Mouse (Mus musculus) kidney, postnatal 0 days (tissue): ENCODE measurements around the gene Synpr. TPM values are rescaled to one million over a fixed set of nuclear protein-coding genes. Genes with fewer than 3 reads are reported as not detected.

Experiments
- ATAC-seq: fragments of 200-750 bp; cut with Nextera tagmentation; replicated peaks from 2 replicates; pipeline ENCODE4 v1.8.0; 2017; ENCODE audit warnings: low read depth, moderate number of reproducible peaks, moderate TSS enrichment, moderate library complexity; ENCODE audit not compliant: low FRiP score
- DNase-seq: peaks from one replicate; pipeline ENCODE4 v3.0.0-alpha.2; 2016; ENCODE audit warnings: low spot score
- H3K27ac ChIP-seq: fragments of 300-500 bp; sonication (generic); 2 replicates; pipeline ENCODE4 v1.5.1; 2014; ENCODE audit warnings: mild to moderate bottlenecking
- H3K27me3 ChIP-seq: fragments of 300-500 bp; sonication (generic); 2 replicates; pipeline ENCODE4 v1.6.1; 2014; ENCODE audit warnings: low read length, mixed read lengths; ENCODE audit not compliant: insufficient read depth
- H3K36me3 ChIP-seq: fragments of 300-500 bp; sonication (generic); 2 replicates; pipeline ENCODE4 v1.6.1; 2014; ENCODE audit warnings: low read length, mixed read lengths; ENCODE audit not compliant: insufficient read depth
- H3K4me1 ChIP-seq: fragments of 300-500 bp; sonication (generic); replicated peaks from 2 replicates; pipeline ENCODE4 v1.6.1; 2014; ENCODE audit warnings: antibody characterized with exemption, low read length, mixed read lengths; ENCODE audit not compliant: insufficient read depth
- H3K4me2 ChIP-seq: fragments of 300-500 bp; sonication (generic); 2 replicates; pipeline ENCODE4 v1.6.1; 2014; ENCODE audit warnings: mild to moderate bottlenecking, low read length, moderate library complexity, mixed read lengths
- H3K4me3 ChIP-seq: fragments of 300-500 bp; sonication (generic); replicated peaks from 2 replicates; pipeline ENCODE4 v1.5.1; 2014; ENCODE audit warnings: low read depth, low read length
- H3K9ac ChIP-seq: fragments of 300-500 bp; sonication (generic); 2 replicates; pipeline ENCODE4 v1.6.1; 2014; ENCODE audit warnings: low read depth, low read length
- H3K9me3 ChIP-seq: fragments of 300-500 bp; sonication (generic); replicated peaks from 2 replicates; pipeline ENCODE4 v1.6.1; 2016; ENCODE audit warnings: low read length, inconsistent platforms, mixed read lengths
- CTCF ChIP-seq: IDR thresholded peaks from 2 replicates; pipeline ENCODE4 v1.5.1; 2016; ENCODE audit warnings: antibody characterized with exemption, low read depth, mild to moderate bottlenecking, moderate library complexity
- WGBS: fragments of 180-500 bp; shearing (Covaris S2); extraction: QIAGEN DNeasy Blood & Tissue Kit; methylation state at CpG from one replicate; pipeline ENCODE4 v1.1.7; 2014; 5-methylcytosine and 5-hydroxymethylcytosine counted together
- polyA plus RNA-seq: library from polyadenylated mRNA; unstranded; fragments of >200 nt; fragmentation: Nextera tagmentation; extraction: Ambion mirVana; gene quantifications from 2 replicates; pipeline ENCODE4 v1.2.1, GENCODE M21; 2015

The Synpr gene
- polyA plus RNA-seq, 1 experiment from 2014 or later = 0.75 TPM

DNA sequence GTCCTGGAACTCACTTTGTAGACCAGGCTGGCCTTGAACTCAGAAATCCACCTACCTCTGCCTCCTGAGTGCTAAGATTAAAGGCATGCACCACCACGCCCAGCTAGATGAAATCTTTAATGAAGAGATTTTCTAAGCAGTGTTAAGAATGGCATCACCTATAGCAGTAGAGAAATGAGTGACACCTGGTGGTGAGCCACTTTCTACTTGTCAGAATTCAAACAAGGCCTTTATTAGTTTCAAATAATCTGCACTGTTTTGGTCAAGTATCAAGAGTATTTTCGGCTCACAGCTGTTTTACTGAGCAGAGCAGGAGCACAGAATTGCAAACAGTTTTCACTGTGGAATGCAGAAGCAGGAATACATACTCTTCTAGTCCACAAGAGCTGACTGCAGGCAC is 59.7 kb downstream of the Synpr start:
- H3K27me3 ChIP-seq = no peaks in the 10 kb centered on the region
- TF ChIP-seq CTCF = peak; percentile 39; the same call in 1 of the 2 replicates
- H3K27ac ChIP-seq = no peak overlapping the region
- H3K36me3 ChIP-seq = no peaks in the 10 kb centered on the region
- no peaks in the 10 kb centered on the region for H3K9me3 ChIP-seq
- no peak for DNase-seq
- no peak overlapping the region for H3K9ac ChIP-seq
- no peak overlapping the region for H3K4me3 ChIP-seq
- WGBS = 70% methylated on average over 2 of the region's 2 CpGs
- ATAC-seq = no peak
- no peaks in the 10 kb centered on the region for H3K4me1 ChIP-seq
- H3K4me2 ChIP-seq = no peak overlapping the region

- no peaks in the 10 kb centered on the region for H3K36me3 ChIP-seq
- WGBS = 53% methylated on average over 4 of the region's 4 CpGs
- DNase-seq (no peak), ATAC-seq (no peak)
- no peak overlapping the region for H3K27ac ChIP-seq
- H3K4me3 ChIP-seq = no peak overlapping the region
- no peaks in the 10 kb centered on the region for H3K27me3 ChIP-seq
- no peaks in the 10 kb centered on the region for H3K9me3 ChIP-seq
- no peak overlapping the region for H3K9ac ChIP-seq
- H3K4me2 ChIP-seq = no peak overlapping the region
- TF ChIP-seq CTCF = no peak
- H3K4me1 ChIP-seq = no peaks in the 10 kb centered on the region
Measured at GRCm38 (mm10) chr14:13349170-13349865, 64.7 kb downstream of the Synpr start.

DNA sequence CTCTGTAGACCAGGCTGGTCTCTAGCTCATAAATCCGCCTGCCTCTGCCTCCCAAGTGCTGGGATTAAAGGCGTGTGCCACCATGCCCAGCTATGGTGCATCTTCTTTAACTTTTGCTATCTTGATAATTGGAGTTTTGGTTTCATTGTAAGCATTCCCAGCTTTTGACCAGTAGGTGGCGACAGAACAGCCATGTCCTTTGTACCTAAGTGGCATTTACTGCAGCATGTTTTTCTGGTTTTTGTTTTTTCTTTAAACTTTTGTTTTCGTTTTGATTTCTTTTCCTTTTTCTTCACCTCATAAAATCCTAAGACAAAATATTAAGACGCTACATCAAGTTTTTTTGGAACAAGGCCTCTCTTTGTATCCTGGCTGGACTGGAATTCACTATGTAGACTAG is 69.6 kb downstream of the Synpr start:
- no peak overlapping the region for H3K9ac ChIP-seq
- H3K27ac ChIP-seq = no peak overlapping the region
- no peaks in the 10 kb centered on the region for H3K36me3 ChIP-seq
- 22% methylated on average over 5 of the region's 5 CpGs for WGBS
- no peak overlapping the region for H3K4me2 ChIP-seq
- H3K4me3 ChIP-seq = no peak overlapping the region
- H3K9me3 ChIP-seq = no peaks in the 10 kb centered on the region
- no peaks in the 10 kb centered on the region for H3K4me1 ChIP-seq
- peak; percentile 84 for TF ChIP-seq CTCF
- DNase-seq (peak; percentile 63), ATAC-seq (no peak)
- H3K27me3 ChIP-seq = no peaks in the 10 kb centered on the region

DNA sequence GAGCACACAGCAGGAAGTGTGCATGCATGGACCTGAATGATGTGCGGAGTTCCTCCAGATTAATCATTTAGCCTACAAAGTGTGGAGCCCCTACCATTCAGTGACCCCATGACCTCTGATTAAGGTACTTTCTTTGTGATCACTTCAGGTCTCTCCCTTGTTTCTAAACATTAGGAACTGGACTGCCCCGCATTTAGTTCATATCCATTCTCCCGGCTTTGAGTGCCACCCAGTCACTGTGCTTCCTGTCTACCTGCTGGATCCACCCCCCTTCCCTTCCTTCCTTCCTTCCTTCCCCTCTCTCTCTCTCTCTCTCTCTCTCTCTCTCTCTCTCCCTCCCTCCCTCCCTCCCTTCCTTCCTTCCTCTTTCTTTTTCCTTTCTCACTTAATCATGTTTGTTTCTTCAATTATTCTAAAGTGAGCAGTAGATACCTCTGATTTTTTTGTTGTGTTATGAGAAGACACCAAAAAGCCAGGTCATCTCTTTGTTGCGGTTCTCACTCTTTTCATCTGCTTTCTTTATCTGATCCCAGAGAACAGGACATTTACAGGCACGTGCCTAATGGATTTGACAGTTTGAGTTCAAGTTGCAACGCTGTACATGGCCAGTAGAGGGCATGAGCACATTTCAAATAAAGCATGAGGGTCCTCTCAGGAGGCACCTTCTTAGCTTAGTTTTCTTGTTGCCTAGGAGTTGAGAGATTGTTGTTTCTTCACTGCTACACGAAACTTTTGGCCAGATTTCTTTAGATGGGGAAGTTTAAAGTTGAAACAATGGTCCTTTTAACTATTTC is 71.2 kb downstream of the Synpr start:
- Histone ChIP-seq H3K27ac (no peak overlapping the region), H3K27me3 (no peaks in the 10 kb centered on the region), H3K9ac (no peak overlapping the region), H3K4me3 (no peak overlapping the region), H3K9me3 (no peaks in the 10 kb centered on the region), H3K4me2 (no peak overlapping the region), H3K4me1 (no peaks in the 10 kb centered on the region), H3K36me3 (no peaks in the 10 kb centered on the region)
- TF ChIP-seq CTCF = peak; percentile 89
- no peak; the same call in 1 of the 2 replicates for ATAC-seq
- WGBS = 14% methylated on average over 7 of the region's 7 CpGs
- DNase-seq = peak; percentile 79

DNA sequence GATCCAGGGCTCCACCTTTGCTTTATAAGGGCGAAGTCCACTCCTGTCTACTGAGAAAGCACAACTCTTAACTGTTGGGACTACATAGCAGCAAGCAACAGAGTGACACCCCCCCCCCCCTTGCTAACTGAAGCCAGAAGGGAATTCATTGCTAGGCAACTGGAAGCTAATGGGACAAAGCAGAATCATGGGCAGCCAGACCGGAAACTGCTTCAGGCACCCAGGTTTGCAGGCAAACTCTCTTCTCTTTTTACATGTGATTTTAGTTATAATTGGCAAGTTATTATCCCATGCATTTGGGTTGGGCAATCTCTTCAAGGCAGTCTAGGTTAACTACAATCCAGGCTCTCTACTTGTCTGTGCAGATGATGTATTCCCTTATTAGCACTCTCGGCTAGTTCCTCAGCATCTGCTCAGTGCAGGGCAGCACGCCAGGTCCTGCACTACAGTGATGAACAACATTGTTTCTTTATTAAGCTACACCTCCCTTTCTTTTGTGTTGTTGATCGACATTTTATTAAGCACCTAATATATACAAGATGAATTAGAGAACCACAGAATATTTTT is 72.6 kb downstream of the Synpr start:
- Histone ChIP-seq H3K9ac (no peak overlapping the region), H3K9me3 (no peaks in the 10 kb centered on the region), H3K27ac (no peak overlapping the region), H3K27me3 (no peaks in the 10 kb centered on the region), H3K36me3 (no peaks in the 10 kb centered on the region), H3K4me1 (no peaks in the 10 kb centered on the region), H3K4me2 (no peak overlapping the region), H3K4me3 (no peak overlapping the region)
- 70% methylated on average over 5 of the region's 5 CpGs for WGBS
- TF ChIP-seq CTCF = no peak
- DNase-seq = no peak
- ATAC-seq = no peak

DNA sequence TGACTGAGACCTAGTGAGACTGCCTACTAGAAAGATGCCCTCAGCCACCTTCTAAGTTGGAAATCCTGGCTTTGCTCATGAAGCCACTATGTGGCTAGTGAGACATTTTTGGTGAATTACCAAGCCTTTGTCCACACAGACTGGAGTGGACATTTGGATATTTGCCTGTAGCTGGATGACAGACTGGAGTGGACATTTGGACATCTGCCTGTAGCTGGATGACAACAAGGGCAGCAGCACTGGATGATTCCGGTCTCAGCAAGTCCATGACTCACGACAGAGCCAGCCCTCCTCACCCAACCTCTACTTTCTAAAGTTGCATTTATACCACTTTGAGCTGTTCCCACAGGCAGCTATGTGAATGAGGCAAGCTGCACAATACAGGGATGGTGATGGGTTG is 73.5 kb downstream of the Synpr start:
- H3K4me3 ChIP-seq = no peak overlapping the region
- 73% methylated on average over 2 of the region's 2 CpGs for WGBS
- H3K9ac ChIP-seq = no peak overlapping the region
- H3K9me3 ChIP-seq = no peaks in the 10 kb centered on the region
- H3K4me1 ChIP-seq = no peaks in the 10 kb centered on the region
- ATAC-seq (no peak), DNase-seq (no peak)
- H3K27me3 ChIP-seq = no peaks in the 10 kb centered on the region
- no peak overlapping the region for H3K27ac ChIP-seq
- TF ChIP-seq CTCF = no peak
- H3K4me2 ChIP-seq = no peak overlapping the region
- no peaks in the 10 kb centered on the region for H3K36me3 ChIP-seq
